Mouse (Mus musculus) liver, postnatal 0 days (tissue): ENCODE data around the gene Vps37d.

ENCODE experiments used
- CTCF ChIP-seq: sonication (generic); IDR thresholded peaks from 2 replicates; pipeline ENCODE4 v1.5.1; 2016; ENCODE audit warnings: antibody characterized with exemption, low read depth
- EP300 ChIP-seq: IDR thresholded peaks from 2 replicates; pipeline ENCODE4 v1.6.1; 2016; ENCODE audit warnings: antibody characterized with exemption, low read depth, mild to moderate bottlenecking

- no peak for TF ChIP-seq EP300
- TF ChIP-seq CTCF: no peak
Observed at GRCm38 (mm10) chr5:135040777-135041176, 37.3 kb downstream of the Vps37d start.
